Mouse (Mus musculus): ENCODE measurements around the gene Lrrc74a. TPM values are rescaled to one million over a fixed set of nuclear protein-coding genes. Genes with fewer than 3 reads are reported as not detected.

Lrrc74a gene
- polyA plus RNA-seq, 1 experiment = not detected

DNA sequence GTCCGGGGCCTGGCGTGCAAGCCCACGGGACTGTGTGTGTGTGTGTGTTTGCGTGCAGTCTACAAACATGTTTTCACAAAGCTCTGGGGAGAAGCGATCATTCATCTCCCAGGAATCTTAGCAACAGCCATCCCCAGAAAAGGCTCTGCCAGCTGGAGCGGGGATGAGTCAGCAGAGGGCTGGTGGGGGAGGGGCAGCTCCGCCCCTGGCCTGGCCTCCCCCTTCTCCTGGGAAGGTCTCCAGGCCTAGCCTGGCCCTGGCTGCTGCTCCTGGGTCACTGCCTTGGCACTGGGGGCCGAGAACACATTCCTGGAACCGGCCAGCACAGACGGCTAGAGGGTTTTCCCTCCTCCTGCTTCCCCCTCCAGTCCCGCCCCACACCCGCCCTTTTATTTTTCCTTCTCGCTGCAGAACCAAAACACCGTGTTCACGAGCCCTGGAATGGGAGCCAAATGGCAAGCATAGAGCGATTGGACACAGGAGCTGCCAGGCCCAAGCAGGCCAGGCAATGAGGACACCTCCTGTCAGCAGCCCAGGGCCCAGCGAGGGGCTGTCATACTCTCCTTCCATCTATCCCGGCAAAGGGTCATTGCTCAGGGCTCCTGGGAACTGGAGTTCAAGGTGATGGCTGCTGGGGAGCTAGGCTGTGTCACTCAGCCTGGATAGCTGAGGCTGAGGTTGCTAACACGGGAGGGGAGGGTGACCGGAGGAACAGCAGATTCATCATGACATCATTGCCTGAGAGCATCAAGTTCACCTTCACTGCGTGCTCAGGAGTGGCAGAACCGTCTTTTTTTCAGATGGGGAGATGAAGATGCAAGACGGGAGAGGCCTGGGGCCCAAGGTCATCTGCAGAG is 67.2 kb downstream of the Lrrc74a start:
- no peaks in the 10 kb centered on the region for H3K36me3 ChIP-seq (ENCODE audit: control insufficient read depth, insufficient read depth, low read length, poor library complexity, severe bottlenecking)
- H3K9me3 ChIP-seq (replicated peaks; ENCODE audit: control insufficient read depth, insufficient read depth, low read length, poor library complexity, severe bottlenecking) = no peaks in the 10 kb centered on the region
- peaks cover 18% of the 10 kb centered on the region for H3K4me1 ChIP-seq (ENCODE audit: control insufficient read depth, insufficient read depth, low read length)
- H3K27ac ChIP-seq (ENCODE audit: insufficient read depth, low read length) = peak overlapping the region; percentile 96
- peak overlapping the region; percentile 44 for H3K4me3 ChIP-seq (ENCODE audit: low read depth, low read length)
- H3K27me3 ChIP-seq (ENCODE audit: control insufficient read depth, insufficient read depth, low read length, poor library complexity, severe bottlenecking) = no peaks in the 10 kb centered on the region
- TF ChIP-seq POLR2A (IDR thresholded peaks at IDR 0.05; ENCODE audit: insufficient read depth, low read length) = no peak
- TF ChIP-seq EP300 (IDR thresholded peaks at IDR 0.05; ENCODE audit: insufficient read depth, low read depth, low read length) = peak; percentile 98
- no peak for TF ChIP-seq CTCF (IDR thresholded peaks at IDR 0.05; ENCODE audit: low read depth, low read length)
- H3K9ac ChIP-seq (ENCODE audit: low read depth, poor library complexity, severe bottlenecking) = peak overlapping the region; percentile 43

DNA sequence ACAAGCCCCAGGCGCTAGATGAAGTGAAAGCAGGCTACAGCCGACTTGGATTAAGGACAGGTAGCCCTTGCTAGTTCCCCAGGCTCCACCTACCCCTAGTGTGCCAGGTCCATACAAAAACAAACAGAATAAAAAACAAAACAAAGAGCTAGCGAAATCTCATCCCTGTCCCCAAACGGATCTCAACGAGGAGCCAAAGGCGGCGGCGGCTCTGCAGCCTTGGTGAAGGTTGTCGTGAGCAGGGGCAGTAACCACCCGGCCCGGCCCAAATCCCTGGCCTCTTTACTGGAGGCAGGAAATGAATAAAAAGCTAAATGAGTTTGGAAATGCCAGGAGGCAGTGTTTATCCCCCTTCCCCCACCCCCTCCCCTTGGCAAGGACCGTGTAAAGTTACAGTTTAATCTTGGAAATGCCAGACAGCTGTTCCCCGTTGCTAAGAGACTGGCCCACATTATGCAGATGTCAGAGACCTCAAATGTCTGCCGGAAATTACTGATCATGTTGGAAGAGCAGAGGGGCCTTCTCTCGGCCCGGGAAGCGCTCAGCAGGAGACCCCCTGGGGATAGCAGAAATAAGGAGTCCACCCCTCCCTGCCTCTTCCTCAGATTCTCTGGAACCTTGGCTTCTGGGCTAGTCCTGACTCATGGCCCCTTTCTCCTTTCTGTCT is 68.0 kb downstream of the Lrrc74a start:
- no peaks in the 10 kb centered on the region for H3K36me3 ChIP-seq (ENCODE audit: control insufficient read depth, insufficient read depth, low read length, poor library complexity, severe bottlenecking)
- no peaks in the 10 kb centered on the region for H3K9me3 ChIP-seq (replicated peaks; ENCODE audit: control insufficient read depth, insufficient read depth, low read length, poor library complexity, severe bottlenecking)
- peak; percentile 86 for TF ChIP-seq EP300 (IDR thresholded peaks at IDR 0.05; ENCODE audit: insufficient read depth, low read depth, low read length)
- no peak for TF ChIP-seq CTCF (IDR thresholded peaks at IDR 0.05; ENCODE audit: low read depth, low read length)
- H3K9ac ChIP-seq (ENCODE audit: low read depth, poor library complexity, severe bottlenecking) = peak overlapping the region; percentile 43
- H3K27ac ChIP-seq (ENCODE audit: insufficient read depth, low read length) = peak overlapping the region; percentile 96
- peak overlapping the region; percentile 40 for H3K4me3 ChIP-seq (ENCODE audit: low read depth, low read length)
- H3K27me3 ChIP-seq (ENCODE audit: control insufficient read depth, insufficient read depth, low read length, poor library complexity, severe bottlenecking) = no peaks in the 10 kb centered on the region
- peaks cover 23% of the 10 kb centered on the region for H3K4me1 ChIP-seq (ENCODE audit: control insufficient read depth, insufficient read depth, low read length)

DNA sequence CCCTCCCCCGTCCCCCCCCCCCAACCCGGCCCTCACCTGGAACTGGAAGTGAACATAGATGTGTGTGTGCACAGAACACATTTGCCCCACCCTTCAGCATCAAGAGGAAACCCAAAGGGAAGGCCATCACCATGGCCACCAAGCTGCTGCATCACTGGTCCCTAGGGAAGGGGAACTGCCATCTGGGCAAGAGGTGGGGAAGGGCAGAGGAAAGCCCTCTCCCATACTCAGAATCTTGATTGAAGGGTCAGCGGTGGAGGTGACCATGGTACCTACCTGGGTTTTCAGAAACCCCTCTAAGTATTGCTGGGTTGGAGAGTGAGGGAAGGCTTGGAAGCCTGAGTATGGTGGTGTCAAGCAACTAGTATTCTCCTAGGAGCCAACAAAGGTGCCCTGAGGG is 68.7 kb downstream of the Lrrc74a start:
- Histone ChIP-seq H3K9me3 (replicated peaks; ENCODE audit: control insufficient read depth, insufficient read depth, low read length, poor library complexity, severe bottlenecking) (no peaks in the 10 kb centered on the region), H3K27ac (ENCODE audit: insufficient read depth, low read length) (no peak overlapping the region), H3K36me3 (ENCODE audit: control insufficient read depth, insufficient read depth, low read length, poor library complexity, severe bottlenecking) (no peaks in the 10 kb centered on the region), H3K4me1 (ENCODE audit: control insufficient read depth, insufficient read depth, low read length) (peaks cover 28% of the 10 kb centered on the region), H3K4me3 (ENCODE audit: low read depth, low read length) (no peak overlapping the region), H3K9ac (ENCODE audit: low read depth, poor library complexity, severe bottlenecking) (no peak overlapping the region), H3K27me3 (ENCODE audit: control insufficient read depth, insufficient read depth, low read length, poor library complexity, severe bottlenecking) (no peaks in the 10 kb centered on the region)
- TF ChIP-seq CTCF (IDR thresholded peaks at IDR 0.05; ENCODE audit: low read depth, low read length) (no peak), EP300 (IDR thresholded peaks at IDR 0.05; ENCODE audit: insufficient read depth, low read depth, low read length) (no peak), POLR2A (IDR thresholded peaks at IDR 0.05; ENCODE audit: insufficient read depth, low read length) (no peak)

DNA sequence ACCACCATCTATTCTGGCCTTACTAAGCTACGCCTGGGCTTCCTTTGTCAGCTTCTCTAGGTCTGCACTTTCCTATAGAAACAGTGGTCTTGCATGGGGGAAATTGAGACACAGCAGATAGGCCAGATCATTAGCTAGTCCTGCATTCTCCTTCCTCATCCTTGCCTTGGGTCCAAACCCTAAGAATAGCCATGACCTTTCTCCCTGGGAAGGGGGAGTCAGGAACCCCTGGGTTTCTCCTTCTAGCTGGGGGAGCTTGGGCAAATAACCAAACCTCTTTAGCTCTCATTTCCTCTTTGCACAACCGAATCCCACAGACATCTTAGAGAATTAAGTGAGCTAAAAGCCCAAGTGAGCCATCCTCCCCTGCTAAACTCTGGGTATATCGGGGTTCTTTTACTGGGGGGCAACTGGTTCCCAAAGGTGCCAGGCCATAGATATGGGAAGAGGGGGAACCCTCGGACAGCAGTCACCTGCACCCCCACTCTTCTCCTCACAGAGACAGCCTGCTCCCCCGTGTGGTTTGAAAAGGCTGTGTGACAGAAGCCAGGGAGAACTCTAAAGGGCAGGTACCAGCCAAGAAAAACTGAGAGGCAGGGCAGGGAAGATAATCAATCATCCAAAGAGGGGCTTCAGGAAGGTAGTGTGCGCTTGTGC is 69.6 kb downstream of the Lrrc74a start:
- no peak overlapping the region for H3K4me3 ChIP-seq (ENCODE audit: low read depth, low read length)
- H3K4me1 ChIP-seq (ENCODE audit: control insufficient read depth, insufficient read depth, low read length) = peaks cover 29% of the 10 kb centered on the region
- no peaks in the 10 kb centered on the region for H3K36me3 ChIP-seq (ENCODE audit: control insufficient read depth, insufficient read depth, low read length, poor library complexity, severe bottlenecking)
- H3K9ac ChIP-seq (ENCODE audit: low read depth, poor library complexity, severe bottlenecking) = no peak overlapping the region
- peak overlapping the region; percentile 49 for H3K27ac ChIP-seq (ENCODE audit: insufficient read depth, low read length)
- no peaks in the 10 kb centered on the region for H3K9me3 ChIP-seq (replicated peaks; ENCODE audit: control insufficient read depth, insufficient read depth, low read length, poor library complexity, severe bottlenecking)
- TF ChIP-seq EP300 (IDR thresholded peaks at IDR 0.05; ENCODE audit: insufficient read depth, low read depth, low read length) = no peak
- TF ChIP-seq POLR2A (IDR thresholded peaks at IDR 0.05; ENCODE audit: insufficient read depth, low read length) = no peak
- TF ChIP-seq CTCF (IDR thresholded peaks at IDR 0.05; ENCODE audit: low read depth, low read length) = no peak
- H3K27me3 ChIP-seq (ENCODE audit: control insufficient read depth, insufficient read depth, low read length, poor library complexity, severe bottlenecking) = no peaks in the 10 kb centered on the region

DNA sequence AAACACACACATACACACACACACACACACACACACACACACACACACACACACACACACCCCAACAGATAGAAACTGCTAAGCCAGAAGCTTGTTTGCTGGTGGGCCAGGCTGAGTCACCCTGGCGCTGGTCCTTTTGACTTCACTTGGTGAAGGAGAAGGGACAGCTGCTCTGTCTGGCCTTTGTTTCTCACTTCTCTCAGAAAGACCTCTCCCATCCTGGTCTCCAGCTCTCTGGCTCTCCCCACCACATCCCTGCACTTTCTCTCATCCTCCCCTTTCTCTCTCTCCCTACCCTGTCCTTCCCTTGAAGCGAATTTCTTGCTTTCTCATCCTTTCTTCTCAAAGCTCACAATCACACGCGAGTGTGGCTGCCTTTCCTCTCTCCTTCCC is 70.1 kb downstream of the Lrrc74a start:
- peak overlapping the region; percentile 49 for H3K27ac ChIP-seq (ENCODE audit: insufficient read depth, low read length)
- H3K9ac ChIP-seq (ENCODE audit: low read depth, poor library complexity, severe bottlenecking) = no peak overlapping the region
- H3K4me1 ChIP-seq (ENCODE audit: control insufficient read depth, insufficient read depth, low read length) = peaks cover 31% of the 10 kb centered on the region
- no peaks in the 10 kb centered on the region for H3K36me3 ChIP-seq (ENCODE audit: control insufficient read depth, insufficient read depth, low read length, poor library complexity, severe bottlenecking)
- no peaks in the 10 kb centered on the region for H3K9me3 ChIP-seq (replicated peaks; ENCODE audit: control insufficient read depth, insufficient read depth, low read length, poor library complexity, severe bottlenecking)
- H3K4me3 ChIP-seq (ENCODE audit: low read depth, low read length) = no peak overlapping the region
- H3K27me3 ChIP-seq (ENCODE audit: control insufficient read depth, insufficient read depth, low read length, poor library complexity, severe bottlenecking) = no peaks in the 10 kb centered on the region
- 0 out of 2 replicates have a peak, but pooled peaks have one; percentile 60 for TF ChIP-seq EP300 (IDR thresholded peaks at IDR 0.05; ENCODE audit: insufficient read depth, low read depth, low read length)
- TF ChIP-seq CTCF (IDR thresholded peaks at IDR 0.05; ENCODE audit: low read depth, low read length) = no peak
